Mouse (Mus musculus) forebrain, embryonic 12.5 days (tissue): ENCODE measurements at regions not wholly inside any gene's neighbourhood (a gene's known extent, or its start where the extent isn't known, plus 50 kb on each side); places are given as distances from the start of the nearest gene placed in this dataset.

Source experiments
- ATAC-seq: fragments of 200-750 bp; cut with Nextera tagmentation; 2 replicates; pipeline ENCODE4 v1.8.0; 2017; ENCODE audit warnings: moderate TSS enrichment; ENCODE audit not compliant: low FRiP score
- H3K27ac ChIP-seq: fragments of 300-500 bp; sonication (generic); 2 replicates; pipeline ENCODE4 v1.5.1; 2016; ENCODE audit warnings: mild to moderate bottlenecking
- H3K27me3 ChIP-seq: fragments of 300-500 bp; sonication (generic); 2 replicates; pipeline ENCODE4 v1.6.1; 2016; ENCODE audit warnings: mild to moderate bottlenecking
- H3K36me3 ChIP-seq: fragments of 300-500 bp; sonication (generic); replicated peaks from 2 replicates; pipeline ENCODE4 v1.6.1; 2016; ENCODE audit warnings: mild to moderate bottlenecking
- H3K4me1 ChIP-seq: fragments of 300-500 bp; sonication (generic); 2 replicates; pipeline ENCODE4 v1.6.1; 2016
- H3K4me2 ChIP-seq: fragments of 300-500 bp; sonication (generic); 2 replicates; pipeline ENCODE4 v1.6.1; 2016; ENCODE audit warnings: mild to moderate bottlenecking, moderate library complexity
- H3K4me3 ChIP-seq: fragments of 300-500 bp; sonication (generic); replicated peaks from 2 replicates; pipeline ENCODE4 v1.5.1; 2016; ENCODE audit warnings: mild to moderate bottlenecking
- H3K9ac ChIP-seq: fragments of 300-500 bp; sonication (generic); 2 replicates; pipeline ENCODE4 v1.6.1; 2016; ENCODE audit warnings: mild to moderate bottlenecking
- H3K9me3 ChIP-seq: fragments of 300-500 bp; sonication (generic); 2 replicates; pipeline ENCODE4 v1.6.1; 2016
- WGBS: fragments of 180-500 bp; shearing (Covaris S2); methylation state at CpG from one replicate; pipeline ENCODE4 v1.1.7; 2016; 5-methylcytosine and 5-hydroxymethylcytosine counted together

DNA sequence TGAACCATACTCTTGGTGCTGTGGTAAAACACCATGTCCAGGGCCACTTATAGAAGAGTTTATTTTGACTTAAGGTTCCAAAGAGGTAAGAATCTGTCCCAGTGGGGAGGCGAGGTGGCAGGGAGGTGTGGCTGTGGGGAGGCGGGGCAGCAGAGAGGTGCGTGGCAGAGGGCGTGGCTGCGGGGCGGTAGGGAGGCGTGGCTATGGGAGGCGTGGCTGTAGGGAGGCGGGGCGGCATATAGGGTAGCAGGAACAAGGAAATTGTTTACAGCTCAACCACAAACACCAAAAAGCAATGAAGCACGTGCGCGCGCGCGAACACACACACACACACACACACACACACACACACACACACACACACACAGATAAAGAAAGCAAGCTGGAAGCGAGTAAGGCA is 62.0 kb upstream of the Ccdc60 start:
- no peaks in the 10 kb centered on the region for H3K27me3 ChIP-seq
- H3K9ac ChIP-seq: no peak overlapping the region
- H3K4me3 ChIP-seq: no peak overlapping the region
- no peak for ATAC-seq
- no peak overlapping the region for H3K27ac ChIP-seq
- no peak overlapping the region for H3K4me2 ChIP-seq
- no peaks in the 10 kb centered on the region for H3K4me1 ChIP-seq
- WGBS: 57% methylated on average over 17 of the region's 17 CpGs
- H3K9me3 ChIP-seq: no peaks in the 10 kb centered on the region
- no peaks in the 10 kb centered on the region for H3K36me3 ChIP-seq

- H3K9ac ChIP-seq: no peak overlapping the region
- H3K4me1 ChIP-seq: peaks cover 10% of the 10 kb centered on the region
- H3K36me3 ChIP-seq: no peaks in the 10 kb centered on the region
- WGBS: 6% methylated on average over 14 of the region's 14 CpGs
- H3K27ac ChIP-seq: no peak overlapping the region
- H3K4me3 ChIP-seq: no peak overlapping the region
- no peaks in the 10 kb centered on the region for H3K9me3 ChIP-seq
- peak overlapping the region; percentile 15; the same call in 1 of the 2 replicates for H3K4me2 ChIP-seq
- peaks cover 48% of the 10 kb centered on the region for H3K27me3 ChIP-seq
- no peak for ATAC-seq
Observed at GRCm38 (mm10) chr5:116342203-116342928, 53.6 kb upstream of the Ccdc60 start.

- Histone ChIP-seq H3K36me3 (no peaks in the 10 kb centered on the region), H3K4me1 (peaks cover 13% of the 10 kb centered on the region), H3K27me3 (peaks cover 45% of the 10 kb centered on the region), H3K9me3 (no peaks in the 10 kb centered on the region), H3K9ac (no peak overlapping the region), H3K27ac (no peak overlapping the region), H3K4me2 (no peak overlapping the region), H3K4me3 (no peak overlapping the region)
- ATAC-seq: no peak
- 84% methylated on average over 8 of the region's 8 CpGs for WGBS
Observed at GRCm38 (mm10) chr5:116339501-116339900, 50.7 kb upstream of the Ccdc60 start.
